Mouse (Mus musculus) midbrain, embryonic 10.5 days (tissue): Measurements from ENCODE around the gene Abcb1b. TPM values are rescaled to one million over a fixed set of nuclear protein-coding genes. Genes with fewer than 3 reads are reported as not detected.
"Not testable (repeated sequence)": the region's sequence is repeated elsewhere in the genome, so short reads cannot be mapped to it uniquely, and the experiment has no call there.

Source experiments
- DNase-seq: peaks from one replicate; pipeline ENCODE4 v3.0.0-alpha.2; 2017; ENCODE audit warnings: low spot score
- H3K27ac ChIP-seq: fragments of 300-500 bp; sonication (generic); replicated peaks from 2 replicates; pipeline ENCODE4 v1.5.1; 2016; ENCODE audit warnings: mild to moderate bottlenecking
- H3K27me3 ChIP-seq: fragments of 300-500 bp; sonication (generic); 2 replicates; pipeline ENCODE4 v1.6.1; 2016; ENCODE audit warnings: low read depth, mild to moderate bottlenecking; ENCODE audit not compliant: poor library complexity, severe bottlenecking
- H3K36me3 ChIP-seq: fragments of 300-500 bp; sonication (generic); 2 replicates; pipeline ENCODE4 v1.6.1; 2016; ENCODE audit warnings: mild to moderate bottlenecking, moderate library complexity
- H3K4me1 ChIP-seq: fragments of 300-500 bp; sonication (generic); 2 replicates; pipeline ENCODE4 v1.6.1; 2016
- H3K4me3 ChIP-seq: fragments of 300-500 bp; sonication (generic); 2 replicates; pipeline ENCODE4 v1.5.1; 2016; ENCODE audit warnings: mild to moderate bottlenecking, moderate library complexity
- H3K9me3 ChIP-seq: fragments of 300-500 bp; sonication (generic); replicated peaks from 2 replicates; pipeline ENCODE4 v1.6.1; 2016; ENCODE audit warnings: mild to moderate bottlenecking
- WGBS: fragments of 180-500 bp; shearing (Covaris S2); methylation state at CpG from one replicate; pipeline ENCODE4 v1.1.7; 2016; 5-methylcytosine and 5-hydroxymethylcytosine counted together
- polyA plus RNA-seq: library from polyadenylated mRNA; unstranded; fragments of >200 nt; fragmentation: Nextera tagmentation; extraction: Ambion mirVana; gene quantifications from 2 replicates; pipeline ENCODE4 v1.2.1, GENCODE M21; 2016

Gene Abcb1b
- polyA plus RNA-seq, 1 experiment from 2014 or later = 1.4 TPM

- DNase-seq = no peak
- Histone ChIP-seq H3K27ac (no peak overlapping the region), H3K36me3 (no peaks in the 10 kb centered on the region), H3K27me3 (no peaks in the 10 kb centered on the region), H3K9me3 (no peaks in the 10 kb centered on the region), H3K4me1 (no peaks in the 10 kb centered on the region), H3K4me3 (no peak overlapping the region)
- 75% methylated on average over 8 of the region's 8 CpGs for WGBS
Observed at GRCm38 (mm10) chr5:8838661-8839438, 40.9 kb downstream of the Abcb1b start.

- no peaks in the 10 kb centered on the region for H3K4me1 ChIP-seq
- no peaks in the 10 kb centered on the region for H3K36me3 ChIP-seq
- no peak for DNase-seq
- H3K4me3 ChIP-seq = no peak overlapping the region
- no peaks in the 10 kb centered on the region for H3K9me3 ChIP-seq
- WGBS = 92% methylated on average over 4 of the region's 4 CpGs
- no peak overlapping the region for H3K27ac ChIP-seq
- no peaks in the 10 kb centered on the region for H3K27me3 ChIP-seq
Observed at GRCm38 (mm10) chr5:8839651-8840050, 41.7 kb downstream of the Abcb1b start.

DNA sequence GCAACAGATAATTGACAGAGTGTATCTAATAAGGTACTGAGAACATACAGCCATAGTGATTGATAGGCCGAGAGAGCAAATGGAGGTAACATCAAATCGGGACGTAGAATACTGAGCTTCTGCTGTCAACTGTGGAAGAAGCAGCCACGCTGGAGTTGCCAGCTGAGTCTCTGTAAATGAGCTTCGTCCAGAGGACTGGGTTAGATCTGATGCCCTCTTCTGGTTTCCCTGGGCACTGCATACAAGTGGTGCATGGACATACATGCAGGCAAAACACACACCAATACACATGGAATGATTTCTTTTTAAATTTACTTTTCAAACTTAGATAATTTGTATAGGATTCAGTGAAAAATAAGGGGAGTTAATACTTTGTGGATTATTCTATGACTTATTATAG lies 42.9 kb downstream of the Abcb1b start:
- Histone ChIP-seq H3K27me3 (no peaks in the 10 kb centered on the region), H3K27ac (no peak overlapping the region), H3K36me3 (no peaks in the 10 kb centered on the region), H3K9me3 (no peaks in the 10 kb centered on the region), H3K4me3 (no peak overlapping the region), H3K4me1 (no peaks in the 10 kb centered on the region)
- DNase-seq = peak; percentile 64
- WGBS = 48% methylated on average over 5 of the region's 5 CpGs

DNA sequence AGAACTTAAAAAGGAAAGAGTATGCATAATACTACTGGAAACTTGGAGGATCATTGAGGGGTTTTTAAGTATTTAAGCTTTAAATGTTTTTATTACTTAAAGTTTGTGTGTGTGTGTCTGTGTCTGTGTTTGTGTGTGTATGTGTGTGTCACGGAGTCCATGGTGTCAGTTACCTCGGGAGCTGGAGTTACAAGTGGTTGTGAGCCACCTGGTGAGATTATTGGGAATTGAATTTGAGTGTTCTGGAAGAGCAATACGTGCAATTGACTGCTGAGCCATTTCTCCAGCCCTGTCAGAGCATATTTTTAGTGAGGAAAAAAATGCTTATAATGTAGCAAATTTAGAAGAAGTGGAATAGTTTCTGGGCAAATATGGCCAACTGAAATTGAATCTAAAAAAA lies 44.9 kb downstream of the Abcb1b start:
- DNase-seq = no peak
- WGBS = 58% methylated on average over 3 of the region's 3 CpGs
- Histone ChIP-seq H3K36me3 (no peaks in the 10 kb centered on the region), H3K4me3 (no peak overlapping the region), H3K9me3 (no peaks in the 10 kb centered on the region), H3K27me3 (no peaks in the 10 kb centered on the region), H3K27ac (no peak overlapping the region), H3K4me1 (no peaks in the 10 kb centered on the region)

GRCm38 (mm10) chr5:8848607-8849575 lies 50.9 kb downstream of the Abcb1b start:
- not testable (repeated sequence) for H3K4me3 ChIP-seq, H3K9me3 ChIP-seq, H3K27ac ChIP-seq, H3K36me3 ChIP-seq, DNase-seq, H3K27me3 ChIP-seq, H3K4me1 ChIP-seq
- WGBS = 31% methylated on average over 7 of the region's 9 CpGs

DNA sequence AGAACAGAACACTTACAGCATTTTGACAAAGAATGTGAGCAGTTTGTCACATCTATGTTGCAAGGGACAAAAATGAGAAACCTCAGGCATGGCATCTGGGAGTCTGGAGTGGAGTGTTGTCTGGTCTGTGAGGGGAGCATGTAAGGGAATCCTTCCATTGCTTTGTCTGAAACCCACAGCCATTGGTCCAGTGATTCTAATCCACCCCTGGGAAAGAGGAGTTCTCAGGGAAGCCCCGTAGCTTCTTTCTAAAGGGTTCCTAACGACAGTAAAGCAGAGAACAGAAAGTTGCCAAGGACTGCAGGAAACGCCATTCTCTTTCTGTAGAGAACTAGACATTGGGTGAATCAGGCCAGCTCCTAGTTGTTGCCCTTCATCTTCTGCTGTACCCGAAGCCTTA lies 52.9 kb downstream of the Abcb1b start:
- WGBS = 67% methylated on average over 4 of the region's 4 CpGs
- no peaks in the 10 kb centered on the region for H3K4me1 ChIP-seq

GRCm38 (mm10) chr5:8857201-8857600 lies 59.3 kb downstream of the Abcb1b start:
- Histone ChIP-seq H3K9me3 (no peaks in the 10 kb centered on the region), H3K27me3 (no peaks in the 10 kb centered on the region), H3K4me3 (no peak overlapping the region), H3K36me3 (no peaks in the 10 kb centered on the region), H3K27ac (no peak overlapping the region), H3K4me1 (no peaks in the 10 kb centered on the region)
- DNase-seq = no peak
- 71% methylated on average over 6 of the region's 6 CpGs for WGBS

More for the DNA sequence above, 52.9 kb downstream of the Abcb1b start:
- DNase-seq = no peak
- Histone ChIP-seq H3K9me3 (no peaks in the 10 kb centered on the region), H3K36me3 (no peaks in the 10 kb centered on the region), H3K27me3 (no peaks in the 10 kb centered on the region), H3K27ac (no peak overlapping the region), H3K4me3 (no peak overlapping the region)

- WGBS = 67% methylated on average over 1 of the region's 1 CpGs
- no peaks in the 10 kb centered on the region for H3K4me1 ChIP-seq
- no peaks in the 10 kb centered on the region for H3K27me3 ChIP-seq
- no peaks in the 10 kb centered on the region for H3K36me3 ChIP-seq
- H3K9me3 ChIP-seq = no peaks in the 10 kb centered on the region
- H3K4me3 ChIP-seq = no peak overlapping the region
- DNase-seq = no peak
- no peak overlapping the region for H3K27ac ChIP-seq
Observed at GRCm38 (mm10) chr5:8861811-8862210, 63.9 kb downstream of the Abcb1b start.

GRCm38 (mm10) chr5:8863580-8864337 lies 65.8 kb downstream of the Abcb1b start:
- no peaks in the 10 kb centered on the region for H3K9me3 ChIP-seq
- no peak overlapping the region for H3K4me3 ChIP-seq
- no peak for DNase-seq
- WGBS = 77% methylated on average over 14 of the region's 14 CpGs
- no peaks in the 10 kb centered on the region for H3K36me3 ChIP-seq
- no peaks in the 10 kb centered on the region for H3K27me3 ChIP-seq
- H3K4me1 ChIP-seq = peaks cover 11% of the 10 kb centered on the region
- H3K27ac ChIP-seq = no peak overlapping the region

- H3K27me3 ChIP-seq, H3K27ac ChIP-seq, H3K36me3 ChIP-seq, H3K4me3 ChIP-seq, H3K9me3 ChIP-seq, DNase-seq: not testable (repeated sequence)
- WGBS = 96% methylated on average over 11 of the region's 11 CpGs
- peaks cover 11% of the 10 kb centered on the region for H3K4me1 ChIP-seq
Observed at GRCm38 (mm10) chr5:8865630-8866029, 67.7 kb downstream of the Abcb1b start.

DNA sequence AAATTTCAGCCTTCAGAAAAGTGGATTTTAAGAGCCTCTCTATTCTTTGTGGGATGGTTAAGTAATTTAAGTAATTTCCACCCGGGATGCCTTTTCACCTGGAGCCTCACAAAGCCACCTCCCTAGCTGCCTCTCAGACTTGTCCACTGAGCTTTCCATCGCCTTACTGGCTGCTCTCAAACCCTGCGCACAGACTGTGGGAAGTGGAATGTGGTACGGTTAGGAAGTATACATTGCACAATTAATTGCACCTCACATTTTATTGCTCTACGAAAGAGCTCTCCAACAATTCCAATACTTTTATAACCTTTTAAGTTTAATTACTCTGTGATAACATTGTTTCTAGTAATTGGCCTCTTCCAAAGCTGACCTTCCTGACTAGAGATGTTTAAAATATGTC lies 68.4 kb downstream of the Abcb1b start:
- WGBS = 90% methylated on average over 5 of the region's 5 CpGs
- no peaks in the 10 kb centered on the region for H3K27me3 ChIP-seq
- H3K9me3 ChIP-seq = no peaks in the 10 kb centered on the region
- DNase-seq = no peak
- no peak overlapping the region for H3K27ac ChIP-seq
- H3K4me3 ChIP-seq = no peak overlapping the region
- no peaks in the 10 kb centered on the region for H3K36me3 ChIP-seq
- H3K4me1 ChIP-seq = peaks cover 11% of the 10 kb centered on the region

DNA sequence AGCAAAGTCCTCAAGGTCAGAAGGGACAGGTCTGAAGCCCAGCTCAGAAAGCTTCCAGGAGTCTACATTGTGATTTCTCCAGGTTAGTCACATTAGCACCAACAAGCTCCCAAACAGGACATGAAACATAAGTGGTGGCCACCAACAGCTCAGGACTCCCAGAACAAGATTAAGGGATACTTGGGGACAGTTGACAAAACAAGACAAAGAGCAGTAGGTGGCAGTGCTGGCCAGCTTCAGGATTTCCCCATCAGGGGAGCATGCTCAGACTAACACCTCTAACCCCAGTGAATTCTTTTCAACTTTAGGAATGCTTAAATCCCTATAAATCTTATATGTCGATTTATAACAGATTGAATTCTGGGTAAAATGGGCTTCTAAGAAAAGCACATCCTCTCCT lies 70.1 kb downstream of the Abcb1b start:
- Histone ChIP-seq H3K36me3 (no peaks in the 10 kb centered on the region), H3K9me3 (no peaks in the 10 kb centered on the region), H3K27ac (no peak overlapping the region), H3K27me3 (no peaks in the 10 kb centered on the region), H3K4me1 (peaks cover 11% of the 10 kb centered on the region), H3K4me3 (no peak overlapping the region)
- 3% methylated on average over 1 of the region's 1 CpGs for WGBS
- DNase-seq = peak; percentile 36
